Mouse (Mus musculus) thymus, postnatal 14 days (tissue): Measurements from ENCODE around the gene Wasf2.

Experiments used
- DNase-seq: peaks from one replicate; pipeline ENCODE4 v3.0.0; 2021

Gene Wasf2

DNA sequence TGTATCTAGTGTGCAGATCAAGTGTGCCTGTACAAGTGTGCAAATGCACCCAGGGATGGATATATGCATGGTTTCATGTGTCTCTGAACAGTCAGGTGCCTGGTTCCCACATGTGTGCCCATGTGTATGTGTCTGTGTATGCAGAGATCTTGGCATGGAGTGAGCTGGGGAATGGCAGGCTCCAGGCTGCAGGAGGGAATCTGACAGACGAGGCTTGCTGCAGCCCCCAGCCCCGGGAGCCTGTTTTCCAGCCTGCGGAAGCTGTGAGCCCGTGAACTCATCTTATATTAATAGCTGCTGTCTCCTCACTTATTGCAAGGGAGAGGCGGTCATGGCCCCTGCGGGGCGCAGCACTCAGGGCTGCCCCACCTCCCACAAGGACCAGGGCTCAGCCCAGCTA, 74.1 kb downstream of the Wasf2 start:
- no peak for DNase-seq

GRCm38 (mm10) chr4:133209366-133209765, 79.1 kb downstream of the Wasf2 start:
- DNase-seq: peak; percentile 69

GRCm38 (mm10) chr4:133210023-133210787, 79.9 kb downstream of the Wasf2 start:
- DNase-seq: no peak

DNA sequence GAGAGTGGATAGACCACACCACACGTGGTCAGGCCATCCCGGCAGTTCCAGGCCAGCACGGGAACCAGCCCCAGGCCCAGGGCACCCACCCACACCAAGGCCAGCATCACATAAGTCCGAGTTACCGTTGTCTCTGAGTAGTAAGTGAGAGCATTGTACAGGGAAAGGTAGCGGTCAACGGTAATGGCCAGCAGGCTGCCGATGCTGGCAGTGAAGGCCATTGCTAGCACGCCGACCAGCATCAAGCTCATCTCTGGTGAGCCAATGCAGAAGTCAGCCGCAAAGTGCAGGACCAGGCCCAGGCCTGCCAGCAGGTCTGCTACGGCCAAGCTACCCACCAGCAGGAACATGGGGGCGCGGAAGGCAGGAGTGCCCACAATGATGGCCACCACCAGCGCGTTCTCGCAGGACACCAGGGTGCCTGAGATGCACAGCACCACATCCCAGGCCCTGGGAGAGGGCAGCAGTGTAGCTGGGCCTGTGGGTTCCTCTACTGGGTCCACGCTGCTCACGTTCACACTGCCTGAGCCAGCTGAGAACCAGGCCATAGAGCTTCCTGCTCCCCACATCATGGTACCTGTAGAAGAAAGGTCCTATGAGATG, 80.6 kb downstream of the Wasf2 start:
- no peak for DNase-seq

GRCm38 (mm10) chr4:133211751-133212561, 81.7 kb downstream of the Wasf2 start, which contains the start of the genes Cd164l2 and Gpr3:
Gene Cd164l2 (plus strand): TSS chr4:133212131.
Gene Gpr3 (minus strand): TSS chr4:133212536.
- DNase-seq: no peak

GRCm38 (mm10) chr4:133212562-133213267, 82.4 kb downstream of the Wasf2 start:
- peak; percentile 64 for DNase-seq

GRCm38 (mm10) chr4:133213268-133213590, 82.9 kb downstream of the Wasf2 start:
- no peak for DNase-seq

GRCm38 (mm10) chr4:133213661-133214060, 83.4 kb downstream of the Wasf2 start:
- DNase-seq: no peak

GRCm38 (mm10) chr4:133217641-133218040, 87.3 kb downstream of the Wasf2 start:
- peak; percentile 81 for DNase-seq

- no peak for DNase-seq
Observed at GRCm38 (mm10) chr4:133218745-133219144, 88.4 kb downstream of the Wasf2 start.

- DNase-seq: no peak
Observed at GRCm38 (mm10) chr4:133220656-133221055, 90.4 kb downstream of the Wasf2 start.

DNA sequence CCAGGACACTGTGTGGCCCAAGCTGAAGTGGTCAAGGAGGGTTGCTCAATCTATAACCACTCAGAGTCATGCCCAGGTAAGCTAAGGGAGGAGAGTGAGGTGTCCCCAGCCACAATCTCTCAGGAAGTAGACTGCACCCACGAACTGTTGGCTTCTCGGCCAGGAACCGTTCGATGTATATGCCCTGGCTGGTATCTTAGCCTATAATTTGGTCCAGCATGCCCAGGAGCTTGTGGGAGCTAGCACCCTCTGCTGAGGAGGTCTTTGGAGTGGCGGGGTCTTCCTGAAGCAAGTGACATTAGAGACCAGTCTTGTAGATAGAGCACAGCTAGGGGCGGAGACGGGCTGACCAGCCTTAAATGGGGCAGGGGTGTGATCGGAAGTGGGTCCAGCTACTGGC, 91.4 kb downstream of the Wasf2 start:
- no peak for DNase-seq

- no peak for DNase-seq
Observed at GRCm38 (mm10) chr4:133223875-133224274, 93.6 kb downstream of the Wasf2 start.

DNA sequence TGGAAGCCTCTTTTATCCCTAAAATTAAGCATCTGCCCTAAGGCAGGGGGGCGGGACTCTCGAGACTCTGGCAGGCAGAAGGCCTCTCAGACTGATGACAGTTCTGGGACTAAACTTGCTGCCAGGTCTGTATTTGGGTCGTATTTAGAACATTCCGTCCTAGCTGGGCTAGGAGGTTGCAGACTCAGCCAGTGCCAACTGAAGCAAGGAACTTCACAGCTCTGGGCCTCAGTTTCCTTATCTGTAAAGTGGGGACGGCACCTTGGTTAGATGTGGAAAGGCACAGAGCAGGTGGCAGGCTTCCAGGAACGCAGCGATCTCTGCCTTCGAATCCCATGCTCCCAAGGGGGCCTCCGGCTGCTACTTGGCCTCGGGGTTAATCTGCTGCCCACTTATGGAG, 95.8 kb downstream of the Wasf2 start:
- DNase-seq: no peak

DNA sequence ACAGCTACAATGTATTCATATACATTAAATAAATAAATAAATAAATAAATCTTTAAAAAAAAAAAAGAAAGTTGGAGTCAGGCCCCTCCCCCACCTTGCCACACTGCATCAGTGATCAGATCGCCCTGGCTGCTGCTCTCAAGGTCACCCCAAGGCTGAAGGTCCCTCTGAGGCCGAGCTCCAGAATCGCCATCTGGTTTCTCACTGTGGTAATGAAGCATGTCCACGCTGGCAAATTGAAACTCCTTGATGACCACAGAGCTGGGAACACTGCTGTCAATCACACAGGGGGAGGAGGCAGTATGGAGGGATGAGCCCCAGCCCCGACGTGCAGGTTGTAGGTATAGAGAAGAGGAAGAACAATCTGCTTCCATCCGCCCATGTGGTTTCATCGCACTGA, 97.3 kb downstream of the Wasf2 start:
- no peak for DNase-seq

GRCm38 (mm10) chr4:133229582-133229981, 99.3 kb downstream of the Wasf2 start:
- DNase-seq: no peak

DNA sequence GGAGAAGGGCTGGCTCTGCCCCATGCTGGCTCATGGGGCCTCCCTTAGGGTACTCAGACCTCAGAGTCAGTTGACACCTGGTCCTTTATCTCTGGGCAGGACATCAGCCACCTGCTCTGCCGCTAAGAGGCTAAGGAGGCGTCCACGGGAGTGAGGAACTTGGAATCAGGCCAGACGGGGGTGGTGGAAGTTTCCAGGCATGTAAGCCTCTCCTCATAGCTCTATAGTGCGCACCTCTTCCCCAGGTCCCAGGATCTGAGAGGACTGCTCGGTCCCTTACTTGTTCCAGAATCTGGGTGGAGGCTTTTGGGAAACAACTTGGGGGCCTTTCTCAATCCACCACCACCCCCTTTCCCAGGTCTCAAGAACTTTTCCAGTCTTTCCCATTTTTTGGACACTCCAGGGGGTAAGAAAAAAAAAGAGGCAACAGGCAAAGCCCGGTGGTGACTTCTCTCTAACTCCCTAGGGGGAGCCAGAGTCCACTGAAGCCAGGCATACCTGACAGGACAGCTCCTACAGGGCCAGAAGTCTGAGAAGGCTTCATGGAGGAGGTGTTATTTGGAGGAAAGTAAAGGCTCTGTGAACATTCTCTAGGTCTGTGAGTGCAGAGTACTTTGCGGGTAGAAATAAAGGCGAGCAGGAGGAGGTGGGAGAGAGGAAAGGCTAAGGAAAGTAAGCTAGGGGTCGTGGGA, 103.1 kb downstream of the Wasf2 start:
- peak; percentile 76 for DNase-seq

DNA sequence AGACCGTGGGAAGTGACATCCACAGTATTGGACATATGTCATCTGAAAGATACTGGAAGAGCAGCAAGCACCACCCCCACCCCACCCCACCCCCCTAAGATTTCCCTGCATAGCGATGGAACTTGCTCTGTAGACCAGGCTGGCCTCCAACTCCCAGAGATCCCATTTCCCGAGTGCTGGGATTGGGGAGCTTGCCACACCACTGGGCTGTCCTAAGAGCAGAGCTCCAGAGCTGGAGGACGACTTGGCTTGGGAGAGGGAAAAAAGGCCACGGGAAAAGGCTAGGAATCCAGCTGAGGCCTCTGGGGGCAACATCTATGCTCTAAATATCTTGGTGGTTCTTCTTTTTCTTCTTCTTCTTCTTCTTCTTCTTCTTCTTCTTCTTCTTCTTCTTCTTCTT, 104.5 kb downstream of the Wasf2 start:
- no peak for DNase-seq

DNA sequence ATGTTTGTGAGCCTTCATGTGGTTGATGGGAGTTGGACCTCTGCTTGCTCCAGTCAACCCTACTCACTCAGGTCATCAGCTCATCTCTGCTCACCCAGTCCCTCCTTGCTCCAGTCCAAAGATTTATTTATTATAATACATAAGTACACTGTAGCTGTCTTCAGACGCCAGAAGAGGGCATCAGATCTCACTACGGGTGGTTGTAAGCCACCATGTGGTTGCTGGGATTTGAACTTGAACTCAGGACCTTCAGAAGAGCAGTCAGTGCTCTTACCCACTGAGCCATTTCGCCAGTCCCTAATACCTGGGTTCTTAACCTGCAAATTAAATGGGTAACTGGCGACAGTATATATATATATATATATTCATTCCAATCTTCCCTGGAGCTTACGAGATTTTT, 105.1 kb downstream of the Wasf2 start:
- no peak for DNase-seq

- DNase-seq: peak; percentile 73
Observed at GRCm38 (mm10) chr4:133237911-133238310, 107.6 kb downstream of the Wasf2 start.

GRCm38 (mm10) chr4:133240490-133240921, 110.2 kb downstream of the Wasf2 start, which contains the start of gene Map3k6:
Gene Map3k6 (plus strand): TSS chr4:133240818.
- no peak for DNase-seq
